Mouse (Mus musculus): ENCODE data around the gene Gm17657.

The Gm17657 gene

DNA sequence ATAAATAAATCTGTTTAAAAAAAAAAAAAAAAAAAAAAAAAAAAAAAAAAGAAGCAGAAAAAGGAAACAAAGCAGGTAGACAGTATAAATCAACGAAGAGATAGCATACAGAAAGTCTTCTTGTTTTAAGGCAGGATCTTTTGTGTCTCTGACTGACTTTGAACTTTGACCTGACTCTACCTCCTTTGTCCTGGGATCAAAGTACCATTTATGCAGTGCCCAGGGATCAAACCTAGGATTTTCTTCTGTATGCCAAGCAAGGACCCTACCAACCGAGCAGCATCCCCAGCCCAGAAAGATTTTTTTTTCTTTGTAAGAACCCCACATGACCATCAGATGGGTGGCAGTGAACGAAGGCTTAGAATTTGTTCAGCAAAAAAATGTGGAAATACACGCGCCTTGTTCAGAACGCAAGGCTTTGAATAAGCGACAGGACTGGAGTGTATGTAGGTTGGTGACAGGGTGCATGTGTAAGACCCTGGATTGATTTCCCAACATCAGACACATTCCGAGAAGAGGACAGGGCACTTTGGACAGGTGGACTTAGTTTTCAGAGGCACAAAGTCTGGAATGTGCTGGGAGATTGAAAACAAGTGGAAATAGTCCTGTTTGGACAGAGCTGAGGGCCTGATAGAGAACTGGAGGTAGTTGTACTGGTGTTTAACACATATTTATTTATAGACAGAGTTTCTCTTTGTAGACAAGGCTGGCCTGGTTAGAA lies 61.0 kb downstream of the Gm17657 start:
- no peak for DNase-seq (ENCODE audit: low spot score in 2 of 2)

GRCm38 (mm10) chr17:29485336-29486233 lies 63.9 kb downstream of the Gm17657 start:
- no peak for DNase-seq (ENCODE audit: low spot score in 2 of 2)

DNA sequence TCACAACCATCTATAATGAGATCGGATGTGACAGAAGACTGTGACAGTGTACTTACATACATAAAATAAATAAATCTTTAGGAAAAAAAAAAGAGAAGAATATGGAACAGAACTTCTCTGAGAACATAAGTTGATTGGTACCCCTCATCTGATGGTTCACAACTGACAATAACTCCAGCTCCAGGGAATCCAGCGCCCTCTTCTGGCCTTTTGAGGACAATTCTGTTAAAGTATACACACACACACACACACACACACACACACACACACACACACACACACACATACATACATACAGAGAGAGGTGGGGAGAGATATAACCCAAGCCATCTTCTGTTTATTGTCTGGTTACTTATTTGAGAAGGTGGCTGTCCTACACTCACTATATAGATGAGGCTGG lies 65.0 kb downstream of the Gm17657 start:
- no peak for DNase-seq (ENCODE audit: low spot score in 2 of 2)

DNA sequence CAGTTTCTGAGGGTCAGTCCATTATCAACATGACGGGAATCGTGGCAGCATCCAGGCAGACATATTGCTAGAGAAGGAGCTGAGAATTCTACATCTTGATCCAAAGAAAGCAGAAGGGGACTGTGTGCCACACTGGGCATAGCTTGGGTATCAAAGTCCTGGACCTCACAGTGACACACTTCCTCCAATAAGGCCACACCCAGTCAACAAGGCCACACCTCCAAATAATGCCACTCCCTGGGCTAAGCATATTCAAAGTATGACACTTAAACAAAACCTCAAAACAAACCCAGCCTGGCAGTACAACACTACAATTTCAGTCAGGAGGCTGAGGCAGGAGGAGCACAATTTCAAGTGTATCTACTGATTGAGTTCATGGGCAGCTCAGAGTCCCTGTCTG lies 66.2 kb downstream of the Gm17657 start:
- no peak for DNase-seq (ENCODE audit: low spot score in 2 of 2)

DNA sequence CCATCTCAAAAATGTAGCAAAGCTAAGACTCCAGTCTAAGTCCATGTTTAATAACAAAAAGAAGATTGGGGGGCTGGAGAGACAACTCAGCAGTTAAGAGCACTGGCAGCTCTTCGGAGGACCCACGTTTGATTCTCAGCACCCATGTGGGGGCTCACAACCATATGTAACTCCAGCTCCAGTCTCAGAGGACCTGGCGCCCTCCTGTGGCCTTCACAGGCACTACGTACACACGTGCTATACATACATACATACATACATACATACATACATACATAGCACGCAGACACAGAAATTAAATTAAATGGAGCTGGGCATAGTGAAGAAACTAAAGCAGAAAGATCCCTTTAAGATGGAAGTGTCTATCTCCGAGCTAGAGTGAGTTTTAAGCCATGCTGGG lies 66.8 kb downstream of the Gm17657 start:
- DNase-seq (ENCODE audit: low spot score in 2 of 2), result no peak

GRCm38 (mm10) chr17:29480256-29480655 lies 69.2 kb downstream of the Gm17657 start:
- no peak for DNase-seq (ENCODE audit: low spot score in 2 of 2)

DNA sequence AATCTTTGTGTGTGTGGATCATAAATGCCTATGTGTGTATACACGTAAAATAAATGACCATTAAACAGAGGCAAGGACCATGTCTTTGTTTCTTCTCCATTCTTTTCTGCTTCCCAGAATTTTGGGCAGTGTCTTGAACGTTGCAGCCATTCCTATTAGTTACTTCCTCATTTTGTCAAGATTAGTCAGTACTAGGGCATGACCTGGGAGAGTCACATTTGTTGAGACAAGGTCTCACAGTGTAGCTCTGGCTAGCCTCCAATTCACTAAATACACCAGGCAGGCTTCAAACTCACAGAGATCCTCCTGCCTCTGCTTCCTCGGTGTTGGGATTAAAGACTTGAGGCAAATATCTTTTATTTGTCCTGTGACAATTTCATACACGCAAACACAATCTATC lies 71.2 kb downstream of the Gm17657 start:
- DNase-seq (ENCODE audit: low spot score in 2 of 2), result no peak

GRCm38 (mm10) chr17:29477357-29477756 lies 72.1 kb downstream of the Gm17657 start:
- no peak for DNase-seq (ENCODE audit: low spot score in 2 of 2)

DNA sequence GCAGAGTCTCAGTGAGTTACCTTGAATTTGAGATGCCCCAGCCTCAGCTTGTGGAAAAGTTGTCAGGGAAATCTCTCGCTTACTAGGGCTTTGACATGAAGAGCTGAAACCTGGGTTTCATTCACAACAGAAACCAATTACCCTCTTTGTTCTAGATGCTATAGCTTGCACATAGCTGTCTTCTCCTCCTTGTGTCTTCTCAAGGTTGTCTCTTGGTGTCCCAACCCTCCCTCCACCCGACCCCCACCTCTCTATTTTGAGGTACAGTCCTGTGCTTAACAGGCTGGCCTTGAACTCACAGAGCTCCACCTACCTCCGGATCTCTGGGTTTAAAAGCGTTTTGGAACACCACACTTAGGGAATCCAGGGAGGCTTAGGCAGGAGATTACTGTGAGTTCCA lies 73.0 kb downstream of the Gm17657 start:
- no peak for DNase-seq (ENCODE audit: low spot score in 2 of 2)

DNA sequence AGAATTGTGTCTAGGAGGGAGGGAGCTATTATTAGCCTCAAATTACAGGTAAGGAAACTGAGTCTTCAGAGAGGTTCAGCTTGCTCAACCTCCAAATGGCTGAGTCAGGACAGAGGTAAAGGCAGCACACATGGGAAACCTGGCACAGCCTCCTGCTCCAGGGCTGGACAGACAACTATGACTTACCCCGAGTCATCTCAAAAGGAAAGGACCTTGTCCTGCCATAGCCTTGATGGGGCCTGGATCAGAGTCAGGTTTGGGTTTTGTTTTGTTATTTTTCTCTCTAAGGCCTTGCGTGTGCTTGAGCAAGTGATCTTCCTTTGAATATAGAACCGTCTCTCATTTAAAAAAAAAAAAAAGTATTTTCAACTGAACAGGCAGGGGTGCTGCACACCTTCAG lies 74.3 kb downstream of the Gm17657 start:
- DNase-seq (ENCODE audit: low spot score in 2 of 2), result no peak

DNA sequence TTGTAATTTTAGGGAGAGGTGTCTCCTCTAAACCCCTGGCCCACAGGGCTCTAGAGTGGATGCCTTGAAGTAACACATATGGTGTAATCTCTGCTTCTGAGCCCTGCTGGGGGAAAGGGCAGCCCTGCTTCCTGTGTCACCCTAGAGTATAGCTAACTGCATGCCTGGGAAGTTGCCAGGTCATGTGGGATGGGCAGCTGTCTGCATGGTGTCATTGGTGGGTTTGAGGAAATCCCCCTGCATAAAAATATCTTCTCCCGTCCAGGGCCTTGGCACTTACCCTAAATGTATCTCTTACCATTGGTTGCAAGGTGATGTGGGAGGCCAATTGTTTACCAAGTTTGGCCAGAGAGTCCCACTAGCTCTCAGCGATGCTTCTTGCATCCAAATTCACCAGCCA lies 75.4 kb downstream of the Gm17657 start:
- no peak for DNase-seq (ENCODE audit: low spot score in 2 of 2)

GRCm38 (mm10) chr17:29473466-29473865 lies 76.0 kb downstream of the Gm17657 start:
- no peak for DNase-seq (ENCODE audit: low spot score in 2 of 2)
